Mouse (Mus musculus) liver, postnatal 0 days (tissue): ENCODE data around the gene Lrp1. TPM values are rescaled to one million over a fixed set of nuclear protein-coding genes. Genes with fewer than 3 reads are reported as not detected.

Source experiments
- ATAC-seq: fragments of 200-750 bp; cut with Nextera tagmentation; 2 replicates; pipeline ENCODE4 v1.8.0; 2017; ENCODE audit warnings: mild to moderate bottlenecking, moderate library complexity
- DNase-seq: peaks from one replicate; pipeline ENCODE4 v3.0.0-alpha.2; 2016
- H3K27ac ChIP-seq: fragments of 300-500 bp; sonication (generic); 2 replicates; pipeline ENCODE4 v1.5.1; 2014; ENCODE audit warnings: antibody characterized with exemption, moderate library complexity, mild to moderate bottlenecking, low read depth
- H3K27me3 ChIP-seq: fragments of 300-500 bp; sonication (generic); 2 replicates; pipeline ENCODE4 v1.6.1; 2014; ENCODE audit warnings: low read length, control low read depth, mixed read lengths; ENCODE audit not compliant: insufficient read depth
- H3K36me3 ChIP-seq: fragments of 300-500 bp; sonication (generic); replicated peaks from 2 replicates; pipeline ENCODE4 v1.6.1; 2014; ENCODE audit warnings: mild to moderate bottlenecking, control low read depth, low read length, moderate library complexity, mixed read lengths; ENCODE audit not compliant: insufficient read depth
- H3K4me1 ChIP-seq: fragments of 300-500 bp; sonication (generic); 2 replicates; pipeline ENCODE4 v1.6.1; 2014; ENCODE audit warnings: antibody characterized with exemption, mild to moderate bottlenecking, control low read depth; ENCODE audit not compliant: insufficient read depth
- H3K4me2 ChIP-seq: fragments of 300-500 bp; sonication (generic); 2 replicates; pipeline ENCODE4 v1.6.1; 2014; ENCODE audit warnings: low read depth, mild to moderate bottlenecking, low read length, moderate library complexity, mixed read lengths
- H3K4me3 ChIP-seq: fragments of 300-500 bp; sonication (generic); 2 replicates; pipeline ENCODE4 v1.5.1; 2014; ENCODE audit warnings: low read depth, low read length
- H3K9ac ChIP-seq: fragments of 300-500 bp; sonication (generic); replicated peaks from 2 replicates; pipeline ENCODE4 v1.6.1; 2014; ENCODE audit warnings: mild to moderate bottlenecking, moderate library complexity
- H3K9me3 ChIP-seq: fragments of 300-500 bp; sonication (generic); 2 replicates; pipeline ENCODE4 v1.6.1; 2016; ENCODE audit warnings: mild to moderate bottlenecking, control low read depth, low read length, mixed read lengths
- CTCF ChIP-seq: sonication (generic); IDR thresholded peaks from 2 replicates; pipeline ENCODE4 v1.5.1; 2016; ENCODE audit warnings: antibody characterized with exemption, low read depth
- EP300 ChIP-seq: IDR thresholded peaks from 2 replicates; pipeline ENCODE4 v1.6.1; 2016; ENCODE audit warnings: antibody characterized with exemption, low read depth, mild to moderate bottlenecking
- WGBS: fragments of 180-500 bp; shearing (Covaris S2); extraction: QIAGEN DNeasy Blood & Tissue Kit; methylation state at CpG from one replicate; pipeline ENCODE4 v1.1.7; 2014; ENCODE audit not compliant: insufficient replicate concordance; 5-methylcytosine and 5-hydroxymethylcytosine counted together
- polyA plus RNA-seq: library from polyadenylated mRNA; unstranded; fragments of >200 nt; fragmentation: Nextera tagmentation; extraction: Ambion mirVana; gene quantifications from 2 replicates; pipeline ENCODE4 v1.2.1, GENCODE M21; 2015

Lrp1 gene
- polyA plus RNA-seq, 1 experiment from 2014 or later, result 49.2 TPM

- Histone ChIP-seq H3K27ac (peak overlapping the region; percentile 80), H3K4me2 (peak overlapping the region; percentile 79), H3K9ac (peak overlapping the region; percentile 62), H3K36me3 (peaks cover 33% of the 10 kb centered on the region), H3K27me3 (peaks cover 31% of the 10 kb centered on the region), H3K4me1 (peaks cover 28% of the 10 kb centered on the region), H3K9me3 (no peaks in the 10 kb centered on the region), H3K4me3 (peak overlapping the region; percentile 60)
- TF ChIP-seq CTCF, result no peak
- TF ChIP-seq EP300, result peak; percentile 34; the same call in 1 of the 2 replicates
- ATAC-seq (peak; percentile 66), DNase-seq (peak; percentile 55)
- WGBS, result 1% methylated on average over 12 of the region's 12 CpGs
Measured at GRCm38 (mm10) chr10:127521611-127522080, 99.3 kb downstream of the Lrp1 start.

GRCm38 (mm10) chr10:127520714-127521357, 100.1 kb downstream of the Lrp1 start:
- WGBS, result 56% methylated on average over 20 of the region's 20 CpGs
- Histone ChIP-seq H3K27ac (peak overlapping the region; percentile 80), H3K4me1 (peaks cover 29% of the 10 kb centered on the region), H3K27me3 (peaks cover 23% of the 10 kb centered on the region), H3K36me3 (peaks cover 33% of the 10 kb centered on the region), H3K4me2 (peak overlapping the region; percentile 79), H3K4me3 (peak overlapping the region; percentile 60), H3K9ac (peak overlapping the region; percentile 62), H3K9me3 (no peaks in the 10 kb centered on the region)
- no peak for TF ChIP-seq EP300
- TF ChIP-seq CTCF, result no peak
- ATAC-seq (peak; percentile 43), DNase-seq (no peak)

- Histone ChIP-seq H3K36me3 (peaks cover 33% of the 10 kb centered on the region), H3K4me1 (peaks cover 34% of the 10 kb centered on the region), H3K9me3 (no peaks in the 10 kb centered on the region), H3K27ac (peak overlapping the region; percentile 80), H3K27me3 (peaks cover 20% of the 10 kb centered on the region), H3K9ac (peak overlapping the region; percentile 62; the same call in 1 of the 2 replicates), H3K4me2 (peak overlapping the region; percentile 79), H3K4me3 (peak overlapping the region; percentile 60)
- WGBS, result 90% methylated on average over 37 of the region's 37 CpGs
- TF ChIP-seq CTCF, result no peak
- TF ChIP-seq EP300, result no peak
- DNase-seq (no peak), ATAC-seq (no peak)
Measured at GRCm38 (mm10) chr10:127519903-127520713, 100.8 kb downstream of the Lrp1 start.

DNA sequence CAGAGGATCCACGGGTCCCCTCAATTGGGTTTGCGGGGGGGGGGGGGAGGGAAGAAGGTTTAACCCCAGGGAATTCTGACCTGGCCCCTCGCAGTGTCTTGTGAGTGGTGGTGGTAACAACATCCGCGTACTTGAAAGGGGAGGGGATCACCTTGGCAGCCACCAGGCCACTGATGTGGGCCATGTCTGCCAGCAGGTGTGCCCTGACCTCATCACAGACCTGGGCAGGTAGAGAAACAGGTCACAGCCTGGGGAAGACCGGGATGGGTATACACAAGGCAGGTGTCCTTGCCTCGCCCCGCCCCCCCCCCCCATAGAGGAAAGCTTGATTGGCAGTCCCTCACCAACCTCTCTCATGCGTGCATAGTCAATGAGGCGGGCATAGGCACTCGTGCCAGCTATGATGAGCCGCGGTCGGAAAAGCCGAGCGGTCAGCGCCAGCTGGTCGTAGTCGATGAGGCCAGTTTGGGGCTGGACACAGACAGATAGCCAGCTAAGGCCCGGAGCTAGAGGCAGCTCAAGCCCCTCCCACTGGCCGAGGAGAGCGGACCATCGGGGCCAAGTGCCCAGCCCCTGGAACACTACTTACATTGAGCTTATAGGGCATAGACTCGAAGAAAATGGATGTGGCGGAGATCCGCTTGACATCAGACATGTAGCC, 101.8 kb downstream of the Lrp1 start:
- 90% methylated on average over 25 of the region's 26 CpGs for WGBS
- Histone ChIP-seq H3K27me3 (peaks cover 18% of the 10 kb centered on the region), H3K4me1 (peaks cover 43% of the 10 kb centered on the region), H3K27ac (no peak overlapping the region), H3K36me3 (peaks cover 33% of the 10 kb centered on the region), H3K4me2 (no peak overlapping the region), H3K9ac (no peak overlapping the region), H3K9me3 (no peaks in the 10 kb centered on the region), H3K4me3 (no peak overlapping the region)
- DNase-seq (no peak), ATAC-seq (no peak)
- no peak for TF ChIP-seq CTCF
- no peak for TF ChIP-seq EP300

DNA sequence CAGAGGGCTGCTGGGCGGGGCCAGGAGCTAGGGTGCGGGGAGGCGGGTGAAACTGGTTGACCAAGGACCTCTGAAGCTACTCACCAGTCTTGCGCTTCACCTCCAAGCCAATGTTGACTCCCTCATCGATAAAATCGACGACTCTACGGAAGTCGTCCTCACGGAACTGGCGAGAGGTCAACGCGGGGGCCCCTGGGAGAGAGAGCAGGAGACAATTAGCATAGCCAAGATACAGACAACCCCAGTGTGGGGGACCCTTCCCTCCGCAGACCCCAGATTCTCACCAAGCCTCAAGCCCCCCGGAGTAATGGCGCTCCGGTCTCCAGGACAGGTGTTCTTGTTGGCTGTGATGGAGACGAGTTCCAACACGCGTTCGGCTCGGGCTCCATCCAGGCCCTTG, 103.0 kb downstream of the Lrp1 start:
- Histone ChIP-seq H3K9ac (no peak overlapping the region), H3K9me3 (no peaks in the 10 kb centered on the region), H3K4me3 (no peak overlapping the region), H3K36me3 (peaks cover 33% of the 10 kb centered on the region), H3K4me1 (peaks cover 55% of the 10 kb centered on the region), H3K27me3 (peaks cover 23% of the 10 kb centered on the region), H3K27ac (peak overlapping the region; percentile 82; the same call in 1 of the 2 replicates), H3K4me2 (peak overlapping the region; percentile 71; the same call in 1 of the 2 replicates)
- WGBS, result 91% methylated on average over 22 of the region's 22 CpGs
- no peak for DNase-seq
- ATAC-seq, result no peak
- no peak for TF ChIP-seq CTCF
- no peak for TF ChIP-seq EP300
